Mouse (Mus musculus): ENCODE measurements around the gene Ubac2. TPM values are rescaled to one million over a fixed set of nuclear protein-coding genes. Genes with fewer than 3 reads are reported as not detected.
A peak's percentile ranks its signal among the peaks of the same experiment; 100 is the strongest.

Ubac2 gene
- total RNA-seq, 2 experiments from 2014 or later: 14.0 to 16.6 TPM

- ATAC-seq (replicated peaks; ENCODE audit: low FRiP score, low TSS enrichment, poor library complexity, severe bottlenecking): no peak
Observed at GRCm38 (mm10) chr14:121918266-121918665, 39.8 kb downstream of the Ubac2 start.

GRCm38 (mm10) chr14:121919752-121920151 is 41.3 kb downstream of the Ubac2 start:
- peak; percentile 37; the same call in 1 of the 2 replicates for ATAC-seq (replicated peaks; ENCODE audit: low FRiP score, low TSS enrichment, poor library complexity, severe bottlenecking)

GRCm38 (mm10) chr14:121920511-121921124 is 42.2 kb downstream of the Ubac2 start:
- no peak for ATAC-seq (replicated peaks; ENCODE audit: low FRiP score, low TSS enrichment, poor library complexity, severe bottlenecking)

- no peak for ATAC-seq (replicated peaks; ENCODE audit: low FRiP score, low TSS enrichment, poor library complexity, severe bottlenecking)
Observed at GRCm38 (mm10) chr14:121922016-121922415, 43.6 kb downstream of the Ubac2 start.

GRCm38 (mm10) chr14:121922731-121923130 is 44.3 kb downstream of the Ubac2 start:
- no peak for ATAC-seq (replicated peaks; ENCODE audit: low FRiP score, low TSS enrichment, poor library complexity, severe bottlenecking)

- no peak for ATAC-seq (replicated peaks; ENCODE audit: low FRiP score, low TSS enrichment, poor library complexity, severe bottlenecking)
Observed at GRCm38 (mm10) chr14:121924876-121925275, 46.5 kb downstream of the Ubac2 start.

GRCm38 (mm10) chr14:121926901-121927300 is 48.5 kb downstream of the Ubac2 start:
- ATAC-seq (replicated peaks; ENCODE audit: low FRiP score, low TSS enrichment, poor library complexity, severe bottlenecking): no peak

GRCm38 (mm10) chr14:121927451-121927850 is 49.0 kb downstream of the Ubac2 start:
- no peak for ATAC-seq (replicated peaks; ENCODE audit: low FRiP score, low TSS enrichment, poor library complexity, severe bottlenecking)

- ATAC-seq (replicated peaks; ENCODE audit: low FRiP score, low TSS enrichment, poor library complexity, severe bottlenecking): peak; percentile 48
Observed at GRCm38 (mm10) chr14:121928375-121929137, 50.1 kb downstream of the Ubac2 start.

GRCm38 (mm10) chr14:121929243-121929951 is 51.0 kb downstream of the Ubac2 start:
- peak; percentile 87 for ATAC-seq (replicated peaks; ENCODE audit: low FRiP score, low TSS enrichment, poor library complexity, severe bottlenecking)

GRCm38 (mm10) chr14:121930731-121931383 is 52.4 kb downstream of the Ubac2 start:
- ATAC-seq (replicated peaks; ENCODE audit: low FRiP score, low TSS enrichment, poor library complexity, severe bottlenecking): no peak

- ATAC-seq (replicated peaks; ENCODE audit: low FRiP score, low TSS enrichment, poor library complexity, severe bottlenecking): no peak
Observed at GRCm38 (mm10) chr14:121931594-121931993, 53.2 kb downstream of the Ubac2 start.

- ATAC-seq (replicated peaks; ENCODE audit: low FRiP score, low TSS enrichment, poor library complexity, severe bottlenecking): no peak
Observed at GRCm38 (mm10) chr14:121932180-121932579, 53.8 kb downstream of the Ubac2 start.

- no peak for ATAC-seq (replicated peaks; ENCODE audit: low FRiP score, low TSS enrichment, poor library complexity, severe bottlenecking)
Observed at GRCm38 (mm10) chr14:121933906-121934596, 55.6 kb downstream of the Ubac2 start.

GRCm38 (mm10) chr14:121934597-121934946 is 56.2 kb downstream of the Ubac2 start:
- ATAC-seq (replicated peaks; ENCODE audit: low FRiP score, low TSS enrichment, poor library complexity, severe bottlenecking): no peak

GRCm38 (mm10) chr14:121936356-121936755 is 57.9 kb downstream of the Ubac2 start:
- ATAC-seq (replicated peaks; ENCODE audit: low FRiP score, low TSS enrichment, poor library complexity, severe bottlenecking): no peak

- ATAC-seq (replicated peaks; ENCODE audit: low FRiP score, low TSS enrichment, poor library complexity, severe bottlenecking): no peak
Observed at GRCm38 (mm10) chr14:121936856-121937255, 58.4 kb downstream of the Ubac2 start.

- peak; percentile 23; the same call in 1 of the 2 replicates for ATAC-seq (replicated peaks; ENCODE audit: low FRiP score, low TSS enrichment, poor library complexity, severe bottlenecking)
Observed at GRCm38 (mm10) chr14:121937601-121938255, 59.3 kb downstream of the Ubac2 start.

All from megakaryocyte-erythroid progenitor cell, adult 5-6 weeks (primary cell).